Mouse (Mus musculus): ENCODE data around the gene Muc5ac. TPM values are rescaled to one million over a fixed set of nuclear protein-coding genes. Genes with fewer than 3 reads are reported as not detected.

The Muc5ac gene
- total and polyA plus RNA-seq, 3 experiments, result not detected

DNA sequence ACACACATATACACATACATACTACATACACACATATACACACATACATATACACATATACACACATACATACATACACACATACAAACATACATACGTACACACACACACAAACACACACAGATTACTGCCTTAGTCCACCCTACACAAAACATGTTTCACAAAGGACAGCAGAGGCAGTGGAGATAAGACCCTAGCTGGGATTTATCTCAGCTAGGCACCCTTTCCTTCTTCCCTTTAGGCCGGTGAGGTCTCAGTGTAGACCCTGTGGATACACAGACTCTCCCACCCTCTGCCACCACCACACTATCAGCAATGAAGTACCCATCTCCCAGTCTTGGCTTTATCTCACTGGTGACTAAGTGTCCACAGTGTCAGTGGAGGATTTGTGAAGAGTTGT is 13.9 kb upstream of the Muc5ac start:
- dilution Hi-C loops (cut with MboI; ENCODE audit: extremely low pct_ligation_motif_present, extremely low pct_unique_long_range_greater_than_20kb, low sequenced_read_pairs) (no loop called here), in situ Hi-C loops (cut with MboI; ENCODE audit: low pct_ligation_motif_present, low pct_unique_long_range_greater_than_20kb, low sequenced_read_pairs) (loop anchor here (25.0 kb wide), 1 partner anchor 137 kb away; the partner anchor contains the start of gene Tollip)
- H3K27me3 ChIP-seq (replicated peaks), result peaks cover 93% of the 10 kb centered on the region
- H3K4me3 ChIP-seq (replicated peaks in 1 of 3; ENCODE audit: low read depth in 2 of 3, low read length in 2 of 3, poor library complexity in 1 of 3), result no peak overlapping the region
- H3K4me1 ChIP-seq (ENCODE audit: control insufficient read depth in 1 of 2, insufficient read depth in 2 of 2), result peaks cover 0 to 10% of the 10 kb centered on the region in 2 experiments; a peak in 3 of 4 replicates
- no peaks in the 10 kb centered on the region for H3K79me2 ChIP-seq (replicated peaks; ENCODE audit: control insufficient read depth, extremely low read depth, insufficient read depth, poor library complexity, severe bottlenecking)
- no peaks in the 10 kb centered on the region for H3K36me3 ChIP-seq (replicated peaks in 1 of 2; ENCODE audit: control insufficient read depth in 1 of 2, insufficient read depth in 1 of 2, low read length in 1 of 2)
- H3K4me2 ChIP-seq (ENCODE audit: insufficient read depth, low read depth, poor library complexity, severe bottlenecking), result no peak overlapping the region
- DNase-seq (ENCODE audit: extremely low read depth), result no peak
- no peak for TF ChIP-seq SMC3 (IDR thresholded peaks at IDR 0.05; ENCODE audit: low read depth, low read length)
- no peak for TF ChIP-seq CHD2 (IDR thresholded peaks at IDR 0.05; ENCODE audit: low read length)
- TF ChIP-seq MXI1 (IDR thresholded peaks at IDR 0.05; ENCODE audit: low read depth, low read length), result no peak
- TF ChIP-seq POLR2A (IDR thresholded peaks at IDR 0.05; ENCODE audit: low read depth, low read length), result no peak
- no peak for TF ChIP-seq PAX5 (IDR thresholded peaks at IDR 0.05; ENCODE audit: low read length)
- no peak for TF ChIP-seq CHD1 (IDR thresholded peaks at IDR 0.05; ENCODE audit: low read depth, low read length)
- no peak for TF ChIP-seq EP300 (IDR thresholded peaks at IDR 0.05; ENCODE audit: low read length)
- no peak for TF ChIP-seq TBP (conservative IDR thresholded peaks at IDR 0.05; ENCODE audit: low read depth, low read length)
- TF ChIP-seq E2F4 (IDR thresholded peaks at IDR 0.05; ENCODE audit: insufficient replicate concordance, low read depth, low read length), result no peak
- no peak for TF ChIP-seq MYC (IDR thresholded peaks at IDR 0.05; ENCODE audit: low read depth, low read length)
- TF ChIP-seq SIN3A (IDR thresholded peaks at IDR 0.05; ENCODE audit: low read length), result no peak
- no peak for TF ChIP-seq ZKSCAN1 (IDR thresholded peaks at IDR 0.05; ENCODE audit: borderline replicate concordance, low read depth, low read length)
- no peak for TF ChIP-seq POLR2AphosphoS2 (IDR thresholded peaks at IDR 0.05; ENCODE audit: low read depth, low read length)
- no peak overlapping the region for H3K9ac ChIP-seq (ENCODE audit: insufficient read depth, low read depth)
- no peak overlapping the region for H3K27ac ChIP-seq (ENCODE audit: insufficient read depth, low read depth)
- peaks cover 6% of the 10 kb centered on the region for H3K9me3 ChIP-seq (replicated peaks; ENCODE audit: low read length)

DNA sequence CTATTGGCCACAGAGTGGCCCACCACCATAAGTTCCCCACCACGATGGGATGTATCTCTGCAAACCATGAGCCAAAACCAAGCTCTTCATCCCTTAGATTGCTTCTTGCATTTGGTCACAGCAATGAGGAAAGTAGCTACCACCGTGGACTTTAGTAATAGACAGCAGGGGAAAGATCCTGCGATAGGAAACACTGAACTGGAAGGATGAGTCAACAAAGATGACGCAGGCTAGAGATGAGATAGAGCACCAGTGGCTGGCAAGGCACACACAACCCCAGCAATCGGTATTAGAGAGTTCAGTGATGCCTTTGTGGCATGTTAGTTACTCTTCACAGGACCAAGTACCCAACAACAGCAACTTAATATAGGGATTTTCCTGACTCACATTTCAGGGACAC is 12.6 kb upstream of the Muc5ac start:
- dilution Hi-C loops (cut with MboI; ENCODE audit: extremely low pct_ligation_motif_present, extremely low pct_unique_long_range_greater_than_20kb, low sequenced_read_pairs), result no loop called here
- H3K27me3 ChIP-seq (replicated peaks), result peaks cover 93% of the 10 kb centered on the region
- no peak for TF ChIP-seq CHD2 (IDR thresholded peaks at IDR 0.05; ENCODE audit: low read length)
- no peak for TF ChIP-seq JUND (conservative IDR thresholded peaks at IDR 0.05; ENCODE audit: low read depth, low read length)
- TF ChIP-seq USF2 (conservative IDR thresholded peaks at IDR 0.05; ENCODE audit: low read depth, low read length), result no peak
- TF ChIP-seq MYC (IDR thresholded peaks at IDR 0.05; ENCODE audit: low read depth, low read length), result no peak
- no peak overlapping the region for H3K4me3 ChIP-seq (replicated peaks in 1 of 3; ENCODE audit: low read depth in 2 of 3, low read length in 2 of 3, poor library complexity in 1 of 3)
- H3K4me2 ChIP-seq (ENCODE audit: insufficient read depth, low read depth, poor library complexity, severe bottlenecking), result no peak overlapping the region
- H3K9ac ChIP-seq (ENCODE audit: insufficient read depth, low read depth), result no peak overlapping the region
- peaks cover 0 to 10% of the 10 kb centered on the region in 2 experiments; a peak in 3 of 4 replicates for H3K4me1 ChIP-seq (ENCODE audit: control insufficient read depth in 1 of 2, insufficient read depth in 2 of 2)
- no peak for DNase-seq (ENCODE audit: extremely low read depth)
- peaks cover 6% of the 10 kb centered on the region for H3K9me3 ChIP-seq (replicated peaks; ENCODE audit: low read length)
- in situ Hi-C loops (cut with MboI; ENCODE audit: low pct_ligation_motif_present, low pct_unique_long_range_greater_than_20kb, low sequenced_read_pairs), result no loop called here
- no peaks in the 10 kb centered on the region for H3K36me3 ChIP-seq (replicated peaks in 1 of 2; ENCODE audit: control insufficient read depth in 1 of 2, insufficient read depth in 1 of 2, low read length in 1 of 2)
- H3K79me2 ChIP-seq (replicated peaks; ENCODE audit: control insufficient read depth, extremely low read depth, insufficient read depth, poor library complexity, severe bottlenecking), result no peaks in the 10 kb centered on the region
- no peak overlapping the region for H3K27ac ChIP-seq (ENCODE audit: insufficient read depth, low read depth)

DNA sequence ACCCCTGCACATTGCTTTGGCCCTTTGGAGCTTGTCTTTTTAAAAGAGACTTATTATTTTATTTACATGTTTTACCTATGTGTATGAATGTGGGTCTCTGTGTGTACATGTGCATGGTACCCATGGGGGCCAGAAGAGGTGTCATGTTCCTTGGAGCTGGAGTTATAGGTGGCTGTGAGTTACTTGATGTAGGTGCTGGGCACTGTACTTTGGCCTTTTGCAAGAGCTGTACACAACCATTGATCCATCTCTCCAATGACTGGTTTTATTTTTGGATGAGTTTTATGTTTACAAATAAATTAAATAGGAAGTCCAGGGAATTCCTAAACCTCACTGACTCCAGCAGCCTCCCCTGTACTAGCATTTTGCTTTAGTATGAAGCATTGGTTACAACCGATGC is 5.5 kb downstream of the Muc5ac start:
- H3K9me3 ChIP-seq (replicated peaks; ENCODE audit: low read length), result peaks cover 13% of the 10 kb centered on the region
- TF ChIP-seq NRF1 (IDR thresholded peaks at IDR 0.05; ENCODE audit: low read depth, low read length) (no peak), ZC3H11A (IDR thresholded peaks at IDR 0.05; ENCODE audit: low read depth, low read length) (no peak), IRF4 (IDR thresholded peaks at IDR 0.05; ENCODE audit: low read depth, low read length) (no peak), ZMIZ1 (IDR thresholded peaks at IDR 0.05; ENCODE audit: low read depth, low read length) (no peak), MAZ (IDR thresholded peaks at IDR 0.05; ENCODE audit: low read depth, low read length) (no peak), MEF2A (IDR thresholded peaks at IDR 0.05; ENCODE audit: borderline replicate concordance, low read depth, low read length) (no peak), GABPA (IDR thresholded peaks at IDR 0.05; ENCODE audit: insufficient replicate concordance, low read depth, low read length) (no peak), ETS1 (conservative IDR thresholded peaks at IDR 0.05; ENCODE audit: low read depth, low read length) (no peak), JUND (conservative IDR thresholded peaks at IDR 0.05; ENCODE audit: low read depth, low read length) (no peak)
- no peaks in the 10 kb centered on the region for H3K79me2 ChIP-seq (replicated peaks; ENCODE audit: control insufficient read depth, extremely low read depth, insufficient read depth, poor library complexity, severe bottlenecking)
- H3K27me3 ChIP-seq (replicated peaks), result peaks cover 99% of the 10 kb centered on the region
- no peak overlapping the region for H3K9ac ChIP-seq (ENCODE audit: insufficient read depth, low read depth)
- no peak overlapping the region for H3K4me3 ChIP-seq (replicated peaks in 1 of 3; ENCODE audit: low read depth in 2 of 3, low read length in 2 of 3, poor library complexity in 1 of 3)
- dilution Hi-C loops (cut with MboI; ENCODE audit: extremely low pct_ligation_motif_present, extremely low pct_unique_long_range_greater_than_20kb, low sequenced_read_pairs) (no loop called here), in situ Hi-C loops (cut with MboI; ENCODE audit: low pct_ligation_motif_present, low pct_unique_long_range_greater_than_20kb, low sequenced_read_pairs) (no loop called here)
- no peaks in the 10 kb centered on the region for H3K4me1 ChIP-seq (ENCODE audit: control insufficient read depth in 1 of 2, insufficient read depth in 2 of 2)
- DNase-seq (ENCODE audit: extremely low read depth), result no peak
- H3K27ac ChIP-seq (ENCODE audit: insufficient read depth, low read depth), result no peak overlapping the region
- no peak overlapping the region for H3K4me2 ChIP-seq (ENCODE audit: insufficient read depth, low read depth, poor library complexity, severe bottlenecking)
- no peaks in the 10 kb centered on the region for H3K36me3 ChIP-seq (replicated peaks in 1 of 2; ENCODE audit: control insufficient read depth in 1 of 2, insufficient read depth in 1 of 2, low read length in 1 of 2)
